Mouse (Mus musculus) left cerebral cortex, postnatal 4 days (tissue): ENCODE data around the gene Ehd1. TPM values are rescaled to one million over a fixed set of nuclear protein-coding genes. Genes with fewer than 3 reads are reported as not detected.
"Not testable (repeated sequence)": the region's sequence is repeated elsewhere in the genome, so short reads cannot be mapped to it uniquely, and the experiment has no call there.

Source experiments
- DNase-seq: peaks from one replicate; pipeline ENCODE4 v3.0.0-alpha.2; 2022
- intact Hi-C: fragments of 180-260 bp; cut with DNase I; formaldehyde crosslinking; loops from one replicate; pipeline ENCODE4 v1.15.1; 2025
- total RNA-seq, 2 experiments: library from RNA; stranded (reverse); gene quantifications; 2 replicates each; pipeline ENCODE4 v1.2.3; 2021

Gene Ehd1
- total RNA-seq, 2 experiments from 2014 or later, result 87.1 to 87.7 TPM

DNA sequence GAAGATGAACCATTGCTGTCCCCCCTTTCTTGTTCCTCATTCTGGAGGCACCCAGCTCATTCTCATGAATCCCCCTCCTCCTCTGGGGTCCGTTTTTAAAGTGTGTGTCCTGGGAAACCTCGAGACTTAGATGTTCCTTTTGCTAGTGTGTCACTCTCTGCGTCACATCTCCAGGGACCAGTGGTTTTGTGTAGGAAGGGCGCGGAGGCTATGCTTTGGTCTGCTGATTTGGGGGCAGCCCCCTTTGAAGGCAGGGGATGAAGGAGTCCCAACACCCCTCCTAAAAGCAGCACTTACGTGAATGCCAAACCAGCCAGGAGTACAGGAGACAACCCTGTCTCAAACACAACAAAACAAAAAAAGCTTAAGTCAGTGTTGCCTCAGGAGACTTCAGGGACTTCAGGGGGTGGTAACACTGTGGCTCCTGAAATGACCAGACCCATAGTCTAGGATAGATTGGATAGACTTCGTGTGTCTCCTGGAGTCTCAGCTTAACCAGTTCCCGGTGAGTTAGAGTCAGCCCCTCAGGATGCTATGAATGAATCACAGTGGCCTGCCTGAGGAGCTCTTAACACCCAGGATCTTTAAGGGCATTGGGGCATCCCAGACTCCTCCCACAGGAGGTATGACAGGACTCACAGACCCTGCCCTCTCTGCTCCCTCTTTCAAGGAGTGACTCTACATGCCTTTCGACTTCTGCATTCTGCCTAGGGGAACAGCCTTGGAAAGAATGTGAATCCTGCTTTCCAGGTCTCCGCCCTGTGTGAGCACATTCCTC lies 1.3 kb downstream of the Ehd1 start:
- intact Hi-C loops, result no loop called here

DNA sequence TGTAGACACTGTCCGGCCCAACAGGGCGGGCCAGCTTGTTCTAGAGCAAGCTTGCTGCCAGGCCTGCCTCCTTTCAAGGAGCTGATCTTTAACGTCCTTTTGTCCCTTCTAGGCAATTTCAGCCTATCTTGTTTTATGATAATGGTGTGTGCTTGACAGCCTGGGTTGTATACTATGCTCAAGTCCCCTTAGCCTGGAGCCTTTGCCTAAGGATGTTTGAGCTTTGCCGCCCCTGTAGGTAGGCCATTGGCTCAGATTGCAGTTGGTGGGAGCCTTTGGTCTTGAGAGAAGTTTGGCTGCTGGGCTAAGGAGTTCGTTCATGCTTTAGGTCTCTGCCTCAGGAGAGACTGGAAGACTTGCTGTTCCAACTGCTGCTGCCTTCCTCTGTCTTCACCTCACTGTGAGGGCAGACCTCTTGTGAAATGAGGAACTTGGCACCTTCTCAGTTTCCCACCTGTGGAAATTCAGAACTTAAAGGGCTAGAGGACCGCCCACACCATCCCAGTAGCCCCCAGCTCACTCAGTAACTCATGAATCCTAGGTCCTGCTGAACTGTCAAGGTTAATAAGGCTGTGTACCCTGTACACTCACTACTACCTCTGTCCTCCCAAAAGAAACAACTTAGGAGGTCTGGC lies 2.0 kb downstream of the Ehd1 start:
- intact Hi-C loops, result no loop called here
- DNase-seq, result no peak

More for the DNA sequence above, 1.3 kb downstream of the Ehd1 start:
- no peak for DNase-seq

- no peak for DNase-seq
- intact Hi-C loops, result no loop called here
Measured at GRCm38 (mm10) chr19:6279481-6280144, 3.1 kb downstream of the Ehd1 start.

GRCm38 (mm10) chr19:6280554-6280953 lies 4.0 kb downstream of the Ehd1 start:
- intact Hi-C loops, result no loop called here
- DNase-seq, result no peak

DNA sequence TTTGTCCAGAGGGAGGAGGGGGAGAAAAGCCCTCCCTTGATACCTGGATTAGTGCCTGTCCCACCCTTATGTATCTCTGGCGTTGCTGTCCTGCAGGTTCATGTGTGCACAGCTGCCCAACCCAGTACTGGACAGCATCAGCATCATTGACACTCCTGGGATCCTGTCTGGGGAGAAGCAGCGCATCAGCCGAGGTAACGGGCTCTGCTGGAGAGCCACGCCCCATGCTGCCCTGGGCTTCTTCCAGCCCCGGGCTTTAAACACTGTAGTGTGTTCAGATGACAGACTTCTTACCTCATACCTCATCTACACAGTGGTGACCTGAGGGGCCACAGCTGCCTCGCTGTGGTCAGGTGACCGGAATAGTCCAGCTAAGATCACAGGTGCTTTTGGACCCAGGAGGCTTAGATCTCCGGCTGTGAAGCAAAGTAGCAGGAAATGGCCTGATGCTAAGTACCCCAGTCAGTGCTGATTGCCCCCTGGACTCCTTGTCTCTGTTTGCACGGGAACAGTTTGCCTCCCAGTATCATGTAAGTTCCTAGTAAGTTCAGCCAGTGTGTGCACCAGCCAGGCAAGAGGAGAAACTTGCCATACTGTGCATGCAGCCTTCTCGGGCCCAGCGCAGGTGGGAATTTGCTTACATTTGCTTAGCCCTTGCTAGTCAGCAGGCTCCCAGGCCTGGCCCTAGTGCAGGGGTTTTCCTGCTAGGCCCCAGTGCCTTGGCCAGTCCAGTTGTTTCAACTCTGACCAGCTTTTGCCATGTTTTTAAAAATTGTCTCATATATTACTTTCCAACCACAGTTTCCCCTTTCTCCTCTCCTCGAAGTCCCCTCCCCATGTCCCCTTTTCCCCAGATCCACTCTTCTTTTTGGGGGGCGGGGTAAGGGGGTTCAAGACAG lies 4.8 kb downstream of the Ehd1 start:
- intact Hi-C loops, result no loop called here
- no peak for DNase-seq

GRCm38 (mm10) chr19:6283001-6283400 lies 6.5 kb downstream of the Ehd1 start:
- DNase-seq, result no peak
- intact Hi-C loops, result no loop called here

- intact Hi-C loops, result no loop called here
- DNase-seq, result no peak
Measured at GRCm38 (mm10) chr19:6284502-6284901, 8.0 kb downstream of the Ehd1 start.

DNA sequence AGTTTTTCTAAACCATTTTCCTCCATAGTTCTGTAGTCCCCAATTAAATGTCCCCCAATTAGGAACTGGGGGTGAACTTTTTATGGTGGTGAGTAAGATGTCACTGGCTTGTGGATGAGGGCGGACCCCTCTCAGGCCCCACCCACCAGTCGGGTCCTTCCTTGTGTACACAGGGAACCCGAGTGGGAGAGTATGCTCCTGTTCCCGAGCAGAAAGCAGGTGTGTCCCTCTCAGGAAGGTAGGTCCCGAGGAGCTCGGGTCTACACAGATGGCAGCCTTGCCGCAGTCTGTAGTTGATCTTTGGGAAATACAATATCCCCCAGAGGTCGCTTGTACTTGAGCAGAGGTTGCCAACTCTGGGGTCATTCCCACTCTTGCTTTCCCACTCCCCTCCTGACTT lies 8.7 kb downstream of the Ehd1 start:
- no peak for DNase-seq
- intact Hi-C loops, result no loop called here

GRCm38 (mm10) chr19:6285632-6286433 lies 9.3 kb downstream of the Ehd1 start:
- no peak for DNase-seq

GRCm38 (mm10) chr19:6286434-6287401 lies 10.2 kb downstream of the Ehd1 start:
- peak; percentile 74 for DNase-seq
- intact Hi-C loops, result no loop called here

More at GRCm38 (mm10) chr19:6285632-6286433, 9.3 kb downstream of the Ehd1 start:
- intact Hi-C loops, result no loop called here

- intact Hi-C loops, result no loop called here
Measured at GRCm38 (mm10) chr19:6288236-6288894, 11.8 kb downstream of the Ehd1 start.

DNA sequence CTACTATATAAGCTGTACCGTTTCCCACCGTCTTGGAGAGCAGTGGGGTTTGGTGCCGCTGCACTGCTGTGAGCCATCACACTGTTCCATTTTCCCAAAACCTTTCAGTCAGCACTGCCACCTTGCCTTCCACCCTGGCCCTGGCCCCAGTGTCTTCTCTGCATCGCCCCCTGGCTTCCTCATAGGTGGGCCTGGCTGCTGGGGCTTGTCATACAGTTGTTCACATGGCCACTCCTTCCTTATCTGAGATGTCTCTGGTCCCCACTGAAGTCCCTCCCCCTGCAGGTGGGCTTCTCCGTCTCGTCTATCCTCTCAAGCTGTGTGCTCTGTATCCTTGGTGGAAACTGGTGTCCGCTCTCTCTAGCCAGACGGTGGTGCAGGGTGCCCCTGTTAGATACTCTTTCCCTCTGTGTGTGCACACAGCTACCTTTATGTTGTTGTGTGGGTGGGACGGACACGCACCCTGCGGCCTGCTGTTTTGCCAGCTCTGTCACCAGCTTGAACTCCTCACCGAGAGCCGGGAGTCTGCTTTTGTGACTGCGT lies 13.2 kb downstream of the Ehd1 start:
- DNase-seq, result no peak
- intact Hi-C loops, result no loop called here

More at GRCm38 (mm10) chr19:6288236-6288894, 11.8 kb downstream of the Ehd1 start:
- DNase-seq, result no peak

DNA sequence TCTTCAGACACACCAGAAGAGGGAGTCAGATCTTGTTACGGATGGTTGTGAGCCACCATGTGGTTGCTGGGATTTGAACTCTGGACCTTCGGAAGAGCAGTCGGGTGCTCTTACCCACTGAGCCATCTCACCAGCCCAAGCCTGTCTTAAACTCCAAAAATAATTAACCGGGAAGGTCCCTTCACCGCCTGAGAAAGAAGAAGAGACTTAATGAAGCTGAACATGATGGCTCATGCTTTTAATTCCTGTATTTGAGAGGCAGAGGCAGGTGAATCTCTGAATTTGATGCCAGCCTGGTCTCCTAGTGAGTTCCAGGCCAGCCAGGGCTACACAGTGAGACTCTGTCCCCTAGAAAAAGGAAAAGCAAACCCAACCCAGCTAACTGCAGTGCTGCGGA lies 14.2 kb downstream of the Ehd1 start:
- DNase-seq, intact Hi-C loops: not testable (repeated sequence)

DNA sequence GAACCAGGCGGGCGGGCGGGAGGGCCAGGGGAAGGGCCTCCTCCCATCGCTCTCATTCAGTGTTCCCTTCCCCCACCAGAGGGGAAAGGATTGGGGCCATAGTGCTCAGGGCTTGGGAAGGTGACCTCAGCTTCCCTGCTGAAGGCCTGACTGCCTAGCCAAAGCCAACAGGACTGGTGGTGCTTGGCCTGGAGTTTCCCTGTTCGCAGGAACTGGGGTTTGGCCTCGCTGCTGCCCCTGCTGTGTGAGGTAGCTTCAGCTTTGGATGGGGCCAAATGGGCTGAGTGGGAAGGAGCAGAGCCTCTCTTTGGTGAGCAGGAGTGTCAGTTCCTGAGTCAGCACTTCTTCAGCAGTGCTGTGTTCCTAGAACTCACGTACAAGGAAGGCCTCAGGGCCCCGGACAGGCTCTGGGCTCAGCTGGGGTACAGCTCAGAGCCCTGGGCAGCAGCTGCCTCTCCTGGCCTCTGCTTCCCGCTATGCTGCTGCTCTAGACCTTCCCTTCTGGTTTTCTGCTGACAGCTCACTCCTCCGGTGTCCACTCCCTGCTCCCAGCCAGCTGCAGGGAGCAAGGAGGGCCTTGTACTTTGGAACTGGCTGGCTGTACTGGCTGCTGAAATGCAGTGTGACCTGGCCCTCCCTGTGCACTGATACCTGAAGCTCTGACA lies 14.7 kb downstream of the Ehd1 start:
- DNase-seq, result no peak
- intact Hi-C loops, result no loop called here

DNA sequence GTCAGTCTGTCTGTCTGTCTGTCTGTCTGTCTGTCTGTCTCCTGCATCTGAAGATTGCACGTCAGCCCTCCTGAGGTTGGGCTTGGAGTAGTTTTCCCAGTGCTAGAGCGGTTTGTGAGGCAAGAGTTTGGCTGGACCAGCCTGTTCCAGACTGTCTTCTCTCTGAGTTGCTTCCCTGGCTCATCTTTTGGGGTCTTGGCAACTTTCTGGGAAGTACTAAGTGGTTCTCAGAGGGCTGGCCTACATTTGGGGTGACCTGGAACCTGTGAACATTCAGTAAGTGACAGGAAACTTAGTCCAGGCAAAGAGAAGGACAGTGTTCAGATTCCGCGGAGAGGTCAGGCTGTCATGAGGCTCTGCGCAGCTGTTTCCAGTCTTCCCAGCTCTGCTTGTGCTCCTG lies 15.7 kb downstream of the Ehd1 start:
- intact Hi-C loops, result no loop called here
- DNase-seq, result no peak

DNA sequence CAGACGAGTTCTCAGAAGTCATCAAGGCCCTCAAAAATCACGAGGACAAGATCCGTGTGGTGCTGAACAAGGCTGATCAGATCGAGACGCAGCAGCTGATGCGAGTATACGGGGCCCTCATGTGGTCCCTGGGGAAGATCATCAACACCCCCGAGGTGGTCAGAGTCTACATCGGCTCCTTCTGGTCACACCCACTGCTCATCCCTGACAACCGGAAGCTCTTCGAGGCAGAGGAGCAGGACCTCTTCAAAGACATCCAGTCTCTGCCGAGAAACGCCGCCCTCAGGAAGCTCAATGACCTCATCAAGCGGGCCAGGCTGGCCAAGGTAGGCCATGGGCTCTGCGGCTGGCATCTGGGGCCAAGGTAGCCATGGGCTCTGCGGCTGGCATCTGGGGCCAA lies 17.8 kb downstream of the Ehd1 start:
- DNase-seq, result no peak
- intact Hi-C loops, result no loop called here

DNA sequence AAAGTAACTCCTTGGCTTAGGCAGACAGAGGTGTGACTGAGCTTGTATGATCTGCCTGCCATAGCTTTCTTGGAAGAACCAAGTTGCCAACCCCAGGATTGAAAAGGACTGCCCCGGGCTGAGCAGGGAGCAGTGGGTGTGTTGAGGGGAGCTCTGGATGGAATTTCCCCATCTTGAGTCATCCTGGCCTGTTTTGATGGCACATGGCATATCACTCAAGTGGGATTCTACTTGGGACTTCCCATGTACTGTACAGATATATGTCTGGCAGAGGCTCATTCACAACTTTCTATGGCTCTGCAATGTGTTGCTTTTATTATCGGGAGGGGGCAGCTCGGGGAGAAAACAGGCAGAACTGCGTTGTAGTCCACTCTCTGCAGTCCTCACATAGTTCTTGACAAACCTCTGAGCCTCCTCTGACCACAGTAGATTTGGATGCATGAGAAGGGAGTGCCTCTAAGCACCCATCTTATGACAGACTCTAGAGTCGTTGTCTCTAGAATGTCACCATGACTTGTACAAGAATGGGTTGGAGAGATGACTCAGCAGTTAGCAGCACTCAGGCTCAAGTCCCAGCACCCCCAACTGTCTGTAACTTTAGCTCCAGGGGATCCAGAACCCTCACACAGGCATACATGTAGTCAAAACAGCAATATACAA lies 20.2 kb downstream of the Ehd1 start:
- intact Hi-C loops, result no loop called here
- no peak for DNase-seq
